Comparison of ENCODE assay signal across 25 mouse cellular contexts in the genomic region with DNA sequence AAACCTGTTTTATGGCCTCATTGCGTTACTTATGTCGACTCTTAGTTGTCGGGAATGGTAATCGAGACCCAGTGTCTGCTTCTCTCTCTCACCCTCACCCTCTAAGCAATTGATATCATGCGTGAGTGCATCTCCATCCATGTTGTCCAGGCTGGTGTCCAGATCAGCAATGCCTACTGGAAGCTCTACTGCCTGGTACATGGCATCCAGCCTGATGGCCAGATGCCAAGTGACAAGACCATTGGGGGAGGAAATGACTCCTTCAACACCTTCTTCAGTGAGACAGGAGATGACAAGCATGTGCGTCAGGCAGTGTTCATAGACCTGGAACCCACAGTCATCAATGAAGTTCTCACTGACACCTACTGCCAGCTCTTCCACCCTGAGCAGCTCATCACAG.
"Had no signal": no experiment of that assay in that cellular context is flagged by ENCODE, and none has a peak within 500 bp of the region (broad histone marks: within the 10 kb centered on the region; RNA-seq: fewer than 3 reads in every experiment).

No protein-coding gene starts in this region.

- H3K4me1 ChIP-seq: heart, embryonic 13.5 days; heart, embryonic 15.5 days; hindbrain, embryonic 13.5 days; hindbrain, embryonic 15.5 days; kidney, embryonic 15.5 days; limb, embryonic 15.5 days; liver, embryonic 12.5 days had no signal

- H3K9me3 ChIP-seq: heart, embryonic 13.5 days; heart, embryonic 15.5 days; hindbrain, embryonic 13.5 days; hindbrain, embryonic 15.5 days; kidney, embryonic 15.5 days; limb, embryonic 13.5 days; limb, embryonic 15.5 days; liver, embryonic 12.5 days had no signal

- H3K4me2 ChIP-seq: heart, embryonic 11.5 days; heart, embryonic 13.5 days; heart, embryonic 15.5 days; hindbrain, embryonic 13.5 days; hindbrain, embryonic 15.5 days; kidney, embryonic 15.5 days; limb, embryonic 13.5 days; limb, embryonic 15.5 days; liver, embryonic 12.5 days had no signal

- H3K4me3 ChIP-seq: heart, adult 2 months; heart, embryonic 13.5 days; heart, embryonic 15.5 days; hindbrain, embryonic 13.5 days; hindbrain, embryonic 15.5 days; kidney, embryonic 15.5 days; limb, embryonic 13.5 days; limb, embryonic 15.5 days; liver, embryonic 12.5 days had no signal

- ATAC-seq: hindbrain, postnatal 0 days; intestine, embryonic 16.5 days; liver, embryonic 12.5 days had no signal

- H3K36me3 ChIP-seq: heart, embryonic 13.5 days; heart, embryonic 15.5 days; hindbrain, embryonic 13.5 days; hindbrain, embryonic 15.5 days; kidney, embryonic 15.5 days; limb, embryonic 13.5 days; limb, embryonic 15.5 days; liver, embryonic 12.5 days had no signal

- H3K9ac ChIP-seq: heart, embryonic 13.5 days; heart, embryonic 15.5 days; hindbrain, embryonic 13.5 days; hindbrain, embryonic 15.5 days; kidney, embryonic 15.5 days; limb, embryonic 13.5 days; limb, embryonic 15.5 days; liver, embryonic 12.5 days; liver, embryonic 14.5 days had no signal

- H3K27ac ChIP-seq: heart, adult 2 months; heart, embryonic 13.5 days; heart, embryonic 15.5 days; hindbrain, embryonic 13.5 days; hindbrain, embryonic 15.5 days; hindbrain, postnatal 0 days; kidney, embryonic 15.5 days; kidney, postnatal 0 days; limb, embryonic 13.5 days; limb, embryonic 15.5 days; liver, embryonic 12.5 days; liver, embryonic 14.5 days had no signal

- DNase-seq: gastrocnemius, postnatal 14 days; gastrocnemius, postnatal 36 days; heart, adult 11 months; heart, adult 2 months; kidney, adult 11 months; kidney, adult 2 months; kidney, adult 9 months; kidney, postnatal 14 days; kidney, postnatal 36 days; layer of hippocampus, adult 9-11 months; layer of hippocampus, postnatal 36 days; lung, adult 18-20 months had no signal

- H3K27me3 ChIP-seq: heart, embryonic 13.5 days; heart, embryonic 15.5 days; hindbrain, embryonic 13.5 days; hindbrain, embryonic 15.5 days; kidney, embryonic 15.5 days; limb, embryonic 13.5 days; limb, embryonic 15.5 days; liver, embryonic 12.5 days had no signal
